Mouse (Mus musculus) midbrain, embryonic 10.5 days (tissue): Measurements from ENCODE around the gene Stard13. TPM values are rescaled to one million over a fixed set of nuclear protein-coding genes. Genes with fewer than 3 reads are reported as not detected.

Experiments used
- DNase-seq: peaks from one replicate; pipeline ENCODE4 v3.0.0-alpha.2; 2017; ENCODE audit warnings: low spot score
- H3K27ac ChIP-seq: fragments of 300-500 bp; sonication (generic); replicated peaks from 2 replicates; pipeline ENCODE4 v1.5.1; 2016; ENCODE audit warnings: mild to moderate bottlenecking
- H3K27me3 ChIP-seq: fragments of 300-500 bp; sonication (generic); 2 replicates; pipeline ENCODE4 v1.6.1; 2016; ENCODE audit warnings: low read depth, mild to moderate bottlenecking; ENCODE audit not compliant: poor library complexity, severe bottlenecking
- H3K36me3 ChIP-seq: fragments of 300-500 bp; sonication (generic); 2 replicates; pipeline ENCODE4 v1.6.1; 2016; ENCODE audit warnings: mild to moderate bottlenecking, moderate library complexity
- H3K4me1 ChIP-seq: fragments of 300-500 bp; sonication (generic); 2 replicates; pipeline ENCODE4 v1.6.1; 2016
- H3K4me3 ChIP-seq: fragments of 300-500 bp; sonication (generic); 2 replicates; pipeline ENCODE4 v1.5.1; 2016; ENCODE audit warnings: mild to moderate bottlenecking, moderate library complexity
- H3K9me3 ChIP-seq: fragments of 300-500 bp; sonication (generic); replicated peaks from 2 replicates; pipeline ENCODE4 v1.6.1; 2016; ENCODE audit warnings: mild to moderate bottlenecking
- WGBS: fragments of 180-500 bp; shearing (Covaris S2); methylation state at CpG from one replicate; pipeline ENCODE4 v1.1.7; 2016; 5-methylcytosine and 5-hydroxymethylcytosine counted together
- polyA plus RNA-seq: library from polyadenylated mRNA; unstranded; fragments of >200 nt; fragmentation: Nextera tagmentation; extraction: Ambion mirVana; gene quantifications from 2 replicates; pipeline ENCODE4 v1.2.1, GENCODE M21; 2016

Stard13 gene
- polyA plus RNA-seq, 1 experiment from 2014 or later, result 2.9 TPM

DNA sequence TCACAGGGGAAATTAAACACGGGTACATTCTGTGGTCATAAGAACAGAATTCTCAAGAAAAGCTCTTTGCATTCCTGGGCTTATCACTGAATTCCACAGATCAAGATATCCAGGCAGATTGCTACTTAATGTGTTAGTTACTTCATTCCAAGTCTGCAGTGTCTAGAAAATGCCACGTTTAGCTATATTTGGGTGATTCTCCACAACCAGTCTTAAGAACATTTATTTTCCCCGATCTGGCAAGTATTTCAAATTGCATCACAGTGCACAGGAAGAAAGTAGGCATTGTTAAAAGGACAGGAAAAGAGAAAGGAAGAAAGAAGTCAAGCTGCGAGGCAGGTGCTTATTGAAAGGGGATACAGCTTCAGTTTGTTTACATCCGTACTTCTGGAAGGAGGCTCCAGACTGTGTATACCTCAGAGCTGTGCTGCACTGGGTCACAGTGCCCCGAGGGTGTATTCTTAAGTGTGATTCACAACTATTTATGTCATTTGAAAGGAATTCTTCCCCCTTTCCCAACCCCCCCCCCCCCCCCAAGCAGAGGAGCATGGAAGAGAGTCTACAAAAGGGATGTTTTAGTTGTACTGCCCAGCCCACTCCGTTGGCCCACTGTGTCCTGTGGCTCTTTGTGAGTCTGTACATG is 179.4 kb downstream of the Stard13 start:
- Histone ChIP-seq H3K27ac (peak overlapping the region; percentile 33; the same call in 1 of the 2 replicates), H3K4me1 (peaks cover 14% of the 10 kb centered on the region), H3K36me3 (0 out of 2 replicates have a peak, but pooled peaks cover 4% of the 10 kb centered on the region), H3K9me3 (no peaks in the 10 kb centered on the region), H3K27me3 (no peaks in the 10 kb centered on the region), H3K4me3 (no peak overlapping the region)
- DNase-seq, result no peak
- 44% methylated on average over 7 of the region's 7 CpGs for WGBS

DNA sequence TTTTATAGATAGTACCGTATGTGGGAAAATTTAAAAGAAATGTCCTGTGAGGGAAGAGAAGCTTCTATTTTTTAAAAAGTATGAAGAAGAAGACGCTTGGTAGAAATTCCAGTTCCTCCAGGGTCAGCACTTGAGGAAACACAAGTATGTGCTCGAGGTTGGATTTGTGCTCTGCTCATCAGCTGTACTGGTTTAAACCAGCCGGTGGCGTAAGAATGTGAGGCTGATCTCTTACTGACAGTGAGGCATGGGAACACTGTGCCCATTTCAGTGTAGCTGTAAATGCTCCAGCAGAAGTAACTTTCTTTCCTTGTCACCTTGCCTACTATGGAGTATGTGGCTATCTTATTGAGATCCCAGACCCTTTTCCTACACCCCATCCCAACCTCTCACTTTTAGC is 180.4 kb downstream of the Stard13 start:
- H3K27ac ChIP-seq, result no peak overlapping the region
- peaks cover 14% of the 10 kb centered on the region for H3K4me1 ChIP-seq
- 92% methylated on average over 5 of the region's 5 CpGs for WGBS
- H3K9me3 ChIP-seq, result no peaks in the 10 kb centered on the region
- 0 out of 2 replicates have a peak, but pooled peaks cover 4% of the 10 kb centered on the region for H3K36me3 ChIP-seq
- no peak for DNase-seq
- H3K4me3 ChIP-seq, result no peak overlapping the region
- H3K27me3 ChIP-seq, result no peaks in the 10 kb centered on the region

GRCm38 (mm10) chr5:151052331-151052730 is 181.3 kb downstream of the Stard13 start:
- no peaks in the 10 kb centered on the region for H3K9me3 ChIP-seq
- H3K27me3 ChIP-seq, result no peaks in the 10 kb centered on the region
- H3K27ac ChIP-seq, result no peak overlapping the region
- 94% methylated on average over 8 of the region's 8 CpGs for WGBS
- H3K36me3 ChIP-seq, result 0 out of 2 replicates have a peak, but pooled peaks cover 4% of the 10 kb centered on the region
- no peak overlapping the region for H3K4me3 ChIP-seq
- H3K4me1 ChIP-seq, result peaks cover 14% of the 10 kb centered on the region
- DNase-seq, result no peak

DNA sequence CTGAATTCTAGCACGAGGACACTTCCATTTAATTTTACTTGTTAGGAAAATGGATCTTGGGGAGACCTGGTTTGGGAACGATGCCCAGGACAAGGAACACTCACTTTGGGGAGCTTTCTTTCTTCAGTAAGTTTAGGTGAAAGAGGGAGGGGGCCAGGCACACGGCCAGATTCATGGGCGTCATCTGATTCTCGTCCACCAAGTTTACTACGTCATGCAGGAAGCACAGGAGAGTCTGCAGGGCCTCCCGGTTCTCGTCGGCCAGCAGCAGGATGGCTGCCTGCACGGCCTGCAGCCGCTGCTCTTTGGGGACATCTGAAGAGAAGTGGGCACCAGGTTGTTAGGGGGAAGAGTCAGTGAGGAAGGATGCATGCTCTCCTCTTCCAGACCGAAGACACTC is 186.1 kb downstream of the Stard13 start:
- no peaks in the 10 kb centered on the region for H3K9me3 ChIP-seq
- no peak overlapping the region for H3K4me3 ChIP-seq
- DNase-seq, result no peak
- H3K36me3 ChIP-seq, result 0 out of 2 replicates have a peak, but pooled peaks cover 4% of the 10 kb centered on the region
- no peaks in the 10 kb centered on the region for H3K4me1 ChIP-seq
- H3K27me3 ChIP-seq, result no peaks in the 10 kb centered on the region
- H3K27ac ChIP-seq, result no peak overlapping the region
- WGBS, result 91% methylated on average over 12 of the region's 12 CpGs

GRCm38 (mm10) chr5:151046917-151047316 is 186.7 kb downstream of the Stard13 start:
- H3K27me3 ChIP-seq, result no peaks in the 10 kb centered on the region
- no peaks in the 10 kb centered on the region for H3K9me3 ChIP-seq
- no peak overlapping the region for H3K4me3 ChIP-seq
- H3K4me1 ChIP-seq, result no peaks in the 10 kb centered on the region
- no peak for DNase-seq
- H3K27ac ChIP-seq, result no peak overlapping the region
- H3K36me3 ChIP-seq, result 0 out of 2 replicates have a peak, but pooled peaks cover under 1% of the 10 kb centered on the region
- 82% methylated on average over 7 of the region's 7 CpGs for WGBS

DNA sequence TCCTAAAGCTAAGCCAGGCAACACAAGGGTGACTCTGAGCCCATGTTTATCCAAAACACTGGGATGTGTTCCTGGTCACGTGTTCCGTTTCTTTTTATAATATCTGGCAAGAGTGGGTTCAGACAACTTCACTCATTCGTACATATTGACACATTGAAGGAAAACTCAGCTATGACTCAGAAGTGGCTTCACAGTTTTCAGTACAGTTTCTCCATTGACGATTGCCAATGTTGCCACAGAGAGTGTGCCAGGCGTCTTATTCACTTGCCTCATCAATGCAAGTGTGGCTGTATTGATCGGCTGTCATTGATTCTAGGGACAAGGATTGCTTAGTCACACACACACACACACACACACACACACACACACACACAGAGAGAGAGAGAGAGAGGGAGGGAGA is 187.5 kb downstream of the Stard13 start:
- H3K36me3 ChIP-seq, result no peaks in the 10 kb centered on the region
- 94% methylated on average over 6 of the region's 6 CpGs for WGBS
- DNase-seq, result no peak
- H3K27ac ChIP-seq, result no peak overlapping the region
- no peaks in the 10 kb centered on the region for H3K9me3 ChIP-seq
- H3K4me1 ChIP-seq, result no peaks in the 10 kb centered on the region
- H3K4me3 ChIP-seq, result no peak overlapping the region
- no peaks in the 10 kb centered on the region for H3K27me3 ChIP-seq

DNA sequence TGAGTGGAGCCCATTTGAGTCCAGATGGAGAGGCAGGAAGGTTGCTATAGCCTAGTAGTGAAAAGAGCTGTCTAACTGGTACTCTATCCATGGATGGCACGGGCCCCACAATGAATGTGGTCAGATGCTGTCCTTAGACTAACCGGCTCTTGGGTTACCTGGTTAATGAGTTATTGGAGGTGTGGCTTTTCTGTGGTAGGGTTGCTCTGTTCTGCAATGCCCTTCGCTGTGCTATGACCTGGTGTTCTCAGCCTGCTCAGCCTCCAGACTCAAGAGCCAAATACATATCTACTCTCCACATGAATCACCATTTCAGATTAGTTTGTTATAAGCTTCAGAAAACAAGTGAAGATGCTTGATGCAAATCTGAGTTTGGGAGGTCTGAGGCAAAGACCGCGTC is 190.7 kb downstream of the Stard13 start:
- H3K36me3 ChIP-seq, result no peaks in the 10 kb centered on the region
- no peaks in the 10 kb centered on the region for H3K9me3 ChIP-seq
- H3K4me3 ChIP-seq, result no peak overlapping the region
- no peaks in the 10 kb centered on the region for H3K4me1 ChIP-seq
- H3K27me3 ChIP-seq, result no peaks in the 10 kb centered on the region
- H3K27ac ChIP-seq, result no peak overlapping the region
- DNase-seq, result no peak
- WGBS, result 97% methylated on average over 5 of the region's 5 CpGs

DNA sequence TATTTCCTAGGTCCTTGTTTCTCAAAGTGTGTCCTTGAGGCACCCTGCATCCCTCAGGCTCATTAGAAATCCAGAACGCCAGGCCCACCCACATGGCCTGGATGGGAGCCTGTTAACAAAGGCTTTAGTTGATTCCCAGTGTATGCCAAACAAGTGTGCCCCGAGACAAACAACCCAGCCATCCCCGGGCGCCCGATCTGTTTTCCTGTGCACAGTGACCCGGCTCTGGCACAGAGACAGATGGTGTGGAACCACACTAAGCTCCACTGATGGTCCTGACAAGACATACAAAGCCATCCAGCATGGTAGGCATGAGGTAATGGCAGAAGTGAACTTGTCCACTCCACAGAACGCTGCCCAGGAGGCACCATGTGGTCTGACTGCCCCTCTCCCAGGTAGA is 195.8 kb downstream of the Stard13 start:
- WGBS, result 85% methylated on average over 7 of the region's 7 CpGs
- H3K36me3 ChIP-seq, result no peaks in the 10 kb centered on the region
- H3K4me3 ChIP-seq, result no peak overlapping the region
- no peak overlapping the region for H3K27ac ChIP-seq
- H3K27me3 ChIP-seq, result no peaks in the 10 kb centered on the region
- no peaks in the 10 kb centered on the region; the same call in 1 of the 2 replicates for H3K9me3 ChIP-seq
- H3K4me1 ChIP-seq, result no peaks in the 10 kb centered on the region
- no peak for DNase-seq

DNA sequence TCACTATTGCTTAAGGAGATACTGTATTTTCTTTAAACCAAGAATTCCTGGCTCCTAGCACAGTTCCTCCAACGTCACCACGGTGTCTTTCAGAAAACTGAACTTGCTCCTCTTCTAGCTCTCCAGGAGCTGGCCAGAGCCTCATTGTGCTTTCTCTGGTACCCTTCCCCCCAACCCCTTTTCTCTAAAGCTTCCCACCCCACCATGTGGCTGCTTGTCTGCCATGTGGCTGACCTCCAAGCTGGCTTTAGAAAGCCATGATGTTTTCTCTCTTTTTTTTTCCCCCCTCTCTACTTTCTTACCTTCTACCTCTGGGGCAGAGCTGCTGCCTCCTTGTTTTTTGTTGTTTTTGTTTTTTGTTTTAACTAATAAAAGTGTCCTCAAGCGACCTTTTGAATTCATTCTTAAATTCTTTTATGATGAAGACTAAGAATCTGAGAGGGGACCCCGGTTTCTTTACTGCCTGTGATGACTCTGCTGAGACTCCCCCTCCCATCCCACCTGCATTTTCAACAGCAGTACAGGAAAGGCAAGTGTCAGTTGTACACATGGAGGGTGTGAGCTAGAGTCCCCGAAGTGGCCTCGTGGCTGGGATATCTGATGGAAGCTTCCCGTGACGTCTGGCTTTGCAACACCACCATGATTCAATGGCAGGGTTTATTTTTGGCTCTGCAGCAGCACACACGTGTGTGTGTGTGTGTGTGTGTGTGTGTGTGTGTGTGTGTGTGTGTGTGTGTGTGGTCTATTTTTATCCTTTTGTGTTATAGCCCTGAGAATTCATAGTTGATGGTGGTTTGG is 198.7 kb downstream of the Stard13 start:
- Histone ChIP-seq H3K9me3 (no peaks in the 10 kb centered on the region; the same call in 1 of the 2 replicates), H3K4me3 (no peak overlapping the region), H3K27me3 (no peaks in the 10 kb centered on the region), H3K4me1 (no peaks in the 10 kb centered on the region), H3K36me3 (no peaks in the 10 kb centered on the region), H3K27ac (no peak overlapping the region)
- 79% methylated on average over 9 of the region's 9 CpGs for WGBS
- DNase-seq, result no peak

DNA sequence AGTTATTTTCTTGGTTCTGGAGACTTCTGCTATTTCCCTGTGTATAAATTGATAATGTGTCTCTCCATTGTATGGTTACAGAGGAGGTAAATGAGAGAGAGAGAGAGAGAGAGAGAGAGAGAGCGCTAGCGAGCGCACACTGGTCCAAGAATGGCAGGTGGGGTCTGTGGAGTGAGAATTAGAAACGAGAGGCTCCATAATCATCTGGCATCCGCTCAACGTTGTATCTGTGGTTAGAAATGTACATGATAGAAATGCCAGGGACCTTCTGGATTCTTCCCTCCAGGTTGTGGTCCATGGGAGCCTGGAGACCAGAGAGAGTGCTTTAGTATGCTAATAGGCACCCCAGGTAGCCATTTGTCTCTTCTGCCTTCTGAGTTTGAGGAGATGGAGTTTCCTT is 204.7 kb downstream of the Stard13 start:
- DNase-seq, result no peak
- H3K9me3 ChIP-seq, result no peaks in the 10 kb centered on the region; the same call in 1 of the 2 replicates
- no peak overlapping the region for H3K4me3 ChIP-seq
- peaks cover 9% of the 10 kb centered on the region for H3K4me1 ChIP-seq
- H3K27ac ChIP-seq, result no peak overlapping the region
- WGBS, result 77% methylated on average over 6 of the region's 6 CpGs
- H3K27me3 ChIP-seq, result no peaks in the 10 kb centered on the region
- no peaks in the 10 kb centered on the region for H3K36me3 ChIP-seq

- no peak for DNase-seq
- Histone ChIP-seq H3K4me3 (no peak overlapping the region), H3K9me3 (no peaks in the 10 kb centered on the region), H3K27ac (no peak overlapping the region), H3K36me3 (no peaks in the 10 kb centered on the region), H3K4me1 (peaks cover 24% of the 10 kb centered on the region), H3K27me3 (no peaks in the 10 kb centered on the region)
- 67% methylated on average over 7 of the region's 7 CpGs for WGBS
These were observed 206.5 kb downstream of the Stard13 start for GRCm38 (mm10) chr5:151027171-151027570.

DNA sequence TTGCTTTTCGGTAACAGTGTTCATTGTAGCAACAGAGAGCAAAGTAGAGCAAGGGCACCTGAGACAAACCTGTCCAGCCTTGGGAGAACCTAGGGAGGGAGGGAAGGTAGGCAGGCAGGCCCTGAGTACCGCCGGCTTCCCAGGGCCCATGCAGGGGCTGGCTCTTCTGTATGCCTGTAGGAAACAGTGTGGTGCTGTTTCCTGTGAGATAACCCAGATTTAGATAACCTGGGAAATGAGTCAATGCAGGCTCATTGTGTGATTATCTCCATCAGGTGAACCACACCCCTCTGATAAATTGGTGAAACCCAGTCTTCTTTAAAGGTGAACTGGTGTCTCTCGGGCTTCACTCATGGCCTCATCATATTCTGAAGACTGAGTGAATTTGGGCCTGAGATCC is 207.6 kb downstream of the Stard13 start:
- DNase-seq, result no peak
- WGBS, result 92% methylated on average over 4 of the region's 4 CpGs
- Histone ChIP-seq H3K27me3 (no peaks in the 10 kb centered on the region), H3K9me3 (no peaks in the 10 kb centered on the region), H3K36me3 (no peaks in the 10 kb centered on the region), H3K27ac (no peak overlapping the region; the same call in 1 of the 2 replicates), H3K4me3 (no peak overlapping the region), H3K4me1 (peaks cover 24% of the 10 kb centered on the region)

- Histone ChIP-seq H3K27me3 (no peaks in the 10 kb centered on the region), H3K4me3 (no peak overlapping the region), H3K9me3 (no peaks in the 10 kb centered on the region), H3K36me3 (no peaks in the 10 kb centered on the region), H3K4me1 (peaks cover 24% of the 10 kb centered on the region), H3K27ac (no peak overlapping the region)
- WGBS, result 88% methylated on average over 2 of the region's 2 CpGs
- no peak for DNase-seq
These were observed 209.2 kb downstream of the Stard13 start for GRCm38 (mm10) chr5:151024483-151024882.
